Mouse (Mus musculus) neural tube, embryonic 13.5 days (tissue): ENCODE results near the gene Nbea. TPM values are rescaled to one million over a fixed set of nuclear protein-coding genes. Genes with fewer than 3 reads are reported as not detected.

Source experiments
- ATAC-seq: fragments of 200-750 bp; cut with Nextera tagmentation; 2 replicates; pipeline ENCODE4 v1.8.0; 2017; ENCODE audit warnings: low read depth, mild to moderate bottlenecking, moderate TSS enrichment, moderate library complexity
- H3K27ac ChIP-seq: fragments of 300-500 bp; sonication (generic); replicated peaks from 2 replicates; pipeline ENCODE4 v1.5.1; 2015; ENCODE audit warnings: moderate library complexity, mild to moderate bottlenecking, inconsistent platforms
- H3K27me3 ChIP-seq: fragments of 300-500 bp; sonication (generic); 2 replicates; pipeline ENCODE4 v1.6.1; 2015; ENCODE audit warnings: mild to moderate bottlenecking, inconsistent platforms
- H3K36me3 ChIP-seq: fragments of 300-500 bp; sonication (generic); 2 replicates; pipeline ENCODE4 v1.6.1; 2015; ENCODE audit warnings: mild to moderate bottlenecking, inconsistent platforms
- H3K4me1 ChIP-seq: fragments of 300-500 bp; sonication (generic); replicated peaks from 2 replicates; pipeline ENCODE4 v1.6.1; 2015; ENCODE audit warnings: inconsistent platforms
- H3K4me2 ChIP-seq: fragments of 300-500 bp; sonication (generic); 2 replicates; pipeline ENCODE4 v1.6.1; 2015; ENCODE audit warnings: inconsistent platforms, mild to moderate bottlenecking, moderate library complexity
- H3K4me3 ChIP-seq: fragments of 300-500 bp; sonication (generic); 2 replicates; pipeline ENCODE4 v1.5.1; 2015; ENCODE audit warnings: mild to moderate bottlenecking, inconsistent platforms
- H3K9ac ChIP-seq: fragments of 300-500 bp; sonication (generic); 2 replicates; pipeline ENCODE4 v1.6.1; 2015; ENCODE audit warnings: moderate library complexity, mild to moderate bottlenecking, inconsistent platforms
- H3K9me3 ChIP-seq: fragments of 300-500 bp; sonication (generic); 2 replicates; pipeline ENCODE4 v1.6.1; 2016; ENCODE audit warnings: inconsistent platforms
- WGBS: fragments of 180-500 bp; shearing (Covaris S2); methylation state at CpG from one replicate; pipeline ENCODE4 v1.1.7; 2015; 5-methylcytosine and 5-hydroxymethylcytosine counted together
- polyA plus RNA-seq: library from polyadenylated mRNA; unstranded; fragments of >200 nt; fragmentation: Nextera tagmentation; extraction: Ambion mirVana; gene quantifications from 2 replicates; pipeline ENCODE4 v1.2.1, GENCODE M21; 2015

Gene Nbea
- polyA plus RNA-seq, 1 experiment from 2014 or later: 51.3 TPM

DNA sequence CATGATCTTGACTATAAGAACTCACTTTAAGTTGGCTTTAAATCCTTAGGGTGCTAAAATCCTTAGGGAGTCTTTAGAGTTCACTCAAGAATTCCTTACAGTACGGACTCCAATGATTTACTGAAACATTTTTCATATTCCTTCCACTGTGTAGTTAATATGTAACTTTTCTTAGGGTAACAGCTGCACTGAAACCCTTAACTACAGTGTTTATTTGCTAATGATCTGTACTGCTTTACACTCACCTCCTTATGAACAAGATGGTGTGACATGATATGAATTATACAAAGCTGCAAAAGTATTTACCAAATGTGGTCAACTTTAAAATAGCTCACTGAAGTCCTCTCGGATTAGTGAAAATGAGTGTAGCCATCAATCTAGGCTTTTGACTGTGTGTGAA lies 365.4 kb downstream of the Nbea start:
- Histone ChIP-seq H3K9me3 (no peaks in the 10 kb centered on the region), H3K4me1 (peaks cover 5% of the 10 kb centered on the region; the same call in 1 of the 2 replicates), H3K27ac (no peak overlapping the region), H3K27me3 (no peaks in the 10 kb centered on the region), H3K9ac (no peak overlapping the region), H3K4me3 (no peak overlapping the region), H3K4me2 (no peak overlapping the region), H3K36me3 (peaks cover 15% of the 10 kb centered on the region; the same call in 1 of the 2 replicates)
- WGBS: 82% methylated on average over 2 of the region's 2 CpGs
- ATAC-seq: no peak

DNA sequence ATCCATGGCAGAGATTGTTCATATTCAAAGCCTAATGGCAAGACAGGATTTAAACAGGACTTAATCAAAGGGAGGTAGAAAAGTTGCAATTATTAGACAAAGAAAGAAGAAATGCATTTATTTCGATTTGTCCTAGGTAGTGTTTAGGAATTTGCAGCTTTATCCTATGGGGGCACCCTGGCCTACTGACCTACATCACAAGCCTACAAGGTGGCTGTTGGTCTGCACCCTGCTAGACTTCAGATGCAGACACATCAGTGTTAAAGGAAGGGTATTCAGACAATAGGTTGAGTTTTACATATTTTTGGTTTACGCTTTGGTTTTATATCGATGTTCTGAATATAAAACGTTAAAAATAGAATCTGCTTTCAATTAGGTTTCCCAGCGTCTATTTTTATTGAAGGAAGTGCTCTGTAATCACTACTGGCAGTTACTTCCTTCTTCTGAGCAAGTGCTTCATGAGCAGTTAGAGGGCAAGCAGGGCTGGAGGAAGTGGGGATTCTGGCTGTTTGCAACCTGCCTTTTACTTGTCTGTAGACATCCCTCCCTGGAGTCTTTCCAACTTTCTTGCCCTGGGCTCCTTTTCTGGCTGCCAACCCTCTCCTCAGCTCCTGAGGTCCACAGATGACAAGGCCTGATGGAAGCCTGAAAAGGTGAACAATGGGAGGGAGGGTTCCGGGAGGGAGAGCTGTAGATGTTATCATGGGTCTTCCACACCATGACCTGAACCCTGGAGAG lies 366.7 kb downstream of the Nbea start:
- Histone ChIP-seq H3K4me3 (no peak overlapping the region), H3K4me1 (peaks cover 8% of the 10 kb centered on the region; the same call in 1 of the 2 replicates), H3K36me3 (peaks cover 15% of the 10 kb centered on the region; the same call in 1 of the 2 replicates), H3K4me2 (no peak overlapping the region), H3K27ac (no peak overlapping the region), H3K27me3 (no peaks in the 10 kb centered on the region), H3K9ac (no peak overlapping the region), H3K9me3 (no peaks in the 10 kb centered on the region)
- no peak for ATAC-seq
- WGBS: 90% methylated on average over 6 of the region's 6 CpGs

DNA sequence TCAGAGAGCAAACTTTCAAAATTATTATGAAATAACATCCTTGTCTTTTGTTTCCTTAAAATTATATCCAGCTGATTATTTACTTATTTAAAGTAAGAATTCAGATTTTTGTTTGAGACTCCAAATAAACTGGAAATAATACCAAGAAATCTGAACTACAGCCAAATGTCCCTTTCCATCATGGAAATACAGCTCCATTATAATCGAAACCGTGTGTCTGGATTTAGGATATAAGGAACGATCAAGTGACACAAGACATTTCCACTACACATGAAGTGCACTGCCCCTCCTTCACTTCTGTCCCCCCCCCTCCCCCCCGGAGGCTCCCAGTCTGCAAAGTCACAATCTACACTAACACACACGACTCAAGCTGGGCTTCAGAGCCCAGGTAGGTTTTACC lies 367.4 kb downstream of the Nbea start:
- Histone ChIP-seq H3K9me3 (no peaks in the 10 kb centered on the region), H3K4me3 (no peak overlapping the region), H3K9ac (no peak overlapping the region), H3K4me2 (no peak overlapping the region), H3K36me3 (peaks cover 15% of the 10 kb centered on the region; the same call in 1 of the 2 replicates), H3K27ac (no peak overlapping the region), H3K27me3 (no peaks in the 10 kb centered on the region), H3K4me1 (peaks cover 8% of the 10 kb centered on the region; the same call in 1 of the 2 replicates)
- 78% methylated on average over 5 of the region's 5 CpGs for WGBS
- ATAC-seq: no peak

DNA sequence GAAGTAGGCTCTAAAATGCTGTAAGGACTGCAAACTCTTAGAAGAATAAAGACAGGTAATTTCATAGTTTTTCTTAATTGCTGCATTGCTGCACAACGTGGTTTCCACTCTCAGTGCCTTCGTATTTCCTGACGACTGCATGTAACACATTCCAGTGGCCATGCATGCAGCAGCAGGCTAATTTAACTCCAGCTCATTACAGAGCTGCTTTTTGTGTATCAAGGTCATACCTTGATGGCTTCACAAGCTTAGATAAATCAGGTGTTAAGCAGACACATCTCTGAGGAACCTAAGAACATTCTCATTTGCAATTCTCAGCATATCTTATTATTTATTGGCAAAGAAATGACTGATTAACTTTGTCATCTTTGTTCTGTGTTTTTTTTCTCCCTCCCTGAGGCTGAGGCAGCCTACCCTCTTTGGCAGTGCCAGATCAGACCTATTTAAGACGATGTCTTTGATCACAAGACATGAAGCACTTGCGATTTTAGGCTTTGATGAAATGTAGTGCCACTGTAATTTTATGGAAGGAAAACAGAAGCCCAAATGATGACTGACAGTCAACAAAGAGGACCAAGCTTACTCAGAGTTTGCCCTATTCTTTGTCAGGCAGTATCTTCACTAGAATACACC lies 368.4 kb downstream of the Nbea start:
- H3K9ac ChIP-seq: no peak overlapping the region
- H3K36me3 ChIP-seq: peaks cover 9% of the 10 kb centered on the region; the same call in 1 of the 2 replicates
- no peak for ATAC-seq
- no peak overlapping the region for H3K4me3 ChIP-seq
- H3K27me3 ChIP-seq: no peaks in the 10 kb centered on the region
- 0 out of 2 replicates have a peak overlapping the region, but pooled peaks have one; percentile 49 for H3K27ac ChIP-seq
- 63% methylated on average over 5 of the region's 5 CpGs for WGBS
- H3K4me1 ChIP-seq: peaks cover 8% of the 10 kb centered on the region; the same call in 1 of the 2 replicates
- H3K9me3 ChIP-seq: no peaks in the 10 kb centered on the region
- no peak overlapping the region for H3K4me2 ChIP-seq

DNA sequence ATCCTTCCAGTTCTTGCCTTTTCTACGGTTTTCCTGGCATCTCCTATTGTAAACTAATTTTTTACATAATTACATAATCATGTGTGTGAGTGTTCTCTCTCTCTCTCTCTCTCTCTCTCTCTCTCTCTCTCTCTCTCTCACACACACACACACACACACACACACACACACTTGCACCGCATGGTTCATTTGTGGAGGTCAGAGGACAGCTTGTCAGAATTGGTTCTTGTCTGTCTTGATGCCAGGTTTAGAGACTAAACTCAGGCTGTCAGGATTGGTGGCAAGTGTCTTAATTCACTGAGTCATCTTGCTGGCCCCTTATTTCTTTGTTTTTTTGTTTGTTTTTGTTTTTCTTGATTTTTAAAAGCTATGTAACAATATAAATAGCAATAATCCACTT lies 388.7 kb downstream of the Nbea start:
- no peak for ATAC-seq
- 80% methylated on average over 2 of the region's 2 CpGs for WGBS
- Histone ChIP-seq H3K36me3 (peaks cover 6% of the 10 kb centered on the region; the same call in 1 of the 2 replicates), H3K4me1 (peaks cover 4% of the 10 kb centered on the region), H3K9me3 (no peaks in the 10 kb centered on the region), H3K27ac (no peak overlapping the region), H3K4me3 (no peak overlapping the region), H3K27me3 (no peaks in the 10 kb centered on the region), H3K4me2 (no peak overlapping the region), H3K9ac (no peak overlapping the region)

DNA sequence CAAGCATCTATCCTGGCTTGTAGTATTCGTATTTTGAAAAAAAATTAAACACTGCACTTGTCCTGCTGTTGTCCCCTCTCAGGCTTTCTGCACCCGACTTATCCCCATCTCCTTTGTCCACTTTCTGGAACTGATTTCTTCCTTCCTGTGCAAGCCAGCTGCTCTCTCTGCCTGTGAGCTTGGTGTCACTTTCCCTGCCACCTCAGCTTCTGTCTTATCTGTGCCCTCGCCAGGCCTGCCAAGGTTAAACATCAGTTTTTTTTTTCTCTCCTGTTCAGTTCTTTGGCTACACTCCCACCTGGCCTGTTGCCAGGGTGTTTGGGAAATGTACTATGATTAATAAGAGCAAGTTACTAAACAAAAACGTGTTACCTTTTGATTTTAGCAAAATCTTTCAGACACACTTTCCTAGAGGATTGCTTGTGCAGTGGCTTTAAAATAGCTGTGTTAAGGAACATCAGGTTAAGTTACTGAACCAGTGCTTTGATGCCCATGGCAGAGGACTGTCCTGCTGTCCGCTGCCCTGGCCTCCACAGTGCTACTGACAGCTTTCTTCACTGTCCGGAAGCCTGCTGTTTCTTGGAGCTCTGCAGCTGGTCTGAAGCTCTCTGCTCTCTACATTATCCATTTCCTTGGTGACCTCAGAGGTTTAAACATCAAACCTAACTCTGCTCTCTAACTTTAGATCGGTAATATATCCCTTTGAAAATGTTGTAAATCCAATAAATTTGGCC lies 389.5 kb downstream of the Nbea start:
- H3K4me1 ChIP-seq: peaks cover 11% of the 10 kb centered on the region
- ATAC-seq: no peak
- peaks cover 6% of the 10 kb centered on the region; the same call in 1 of the 2 replicates for H3K36me3 ChIP-seq
- H3K9me3 ChIP-seq: no peaks in the 10 kb centered on the region
- peak overlapping the region; percentile 25 for H3K27ac ChIP-seq
- 66% methylated on average over 7 of the region's 7 CpGs for WGBS
- H3K27me3 ChIP-seq: no peaks in the 10 kb centered on the region
- no peak overlapping the region for H3K4me2 ChIP-seq
- H3K4me3 ChIP-seq: no peak overlapping the region
- no peak overlapping the region for H3K9ac ChIP-seq

DNA sequence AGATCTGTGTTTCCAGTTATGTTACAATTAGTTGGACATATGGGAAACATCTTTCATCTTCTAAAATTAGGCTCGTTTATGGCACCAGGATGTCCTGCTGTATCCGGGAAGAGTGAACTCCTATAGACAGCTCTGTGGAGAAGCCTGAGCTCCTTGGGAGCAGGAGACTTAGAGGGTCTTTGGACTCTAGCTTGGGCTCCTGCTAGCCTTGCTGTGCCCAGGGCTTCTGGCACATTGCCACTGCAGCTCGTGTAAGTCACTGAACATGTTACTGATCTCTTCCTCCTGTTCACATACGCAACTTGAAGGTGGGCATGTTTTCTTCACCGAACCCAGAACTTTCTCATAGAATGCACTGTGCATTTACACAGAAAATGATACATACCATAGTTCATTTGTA lies 391.2 kb downstream of the Nbea start:
- H3K36me3 ChIP-seq: peaks cover 6% of the 10 kb centered on the region; the same call in 1 of the 2 replicates
- no peak for ATAC-seq
- WGBS: 70% methylated on average over 5 of the region's 5 CpGs

DNA sequence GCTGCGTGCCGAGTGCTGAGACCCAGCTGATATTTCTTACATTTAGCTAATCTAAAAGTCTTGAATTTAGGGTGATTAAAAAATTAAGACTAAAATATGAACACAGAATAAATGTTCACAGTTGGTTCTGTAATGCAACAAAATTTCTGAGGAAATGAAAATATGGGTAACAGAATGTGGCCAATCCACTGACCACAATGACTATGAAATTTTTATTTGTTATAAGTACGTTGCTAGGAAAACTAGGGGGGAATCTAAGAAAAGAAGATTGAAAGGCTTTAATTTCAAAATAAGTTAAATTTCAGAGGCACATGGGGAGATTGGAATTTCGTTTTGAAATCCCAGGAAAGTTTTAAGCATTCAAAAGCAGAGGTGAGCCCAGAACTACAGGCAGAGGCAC lies 392.9 kb downstream of the Nbea start:
- Histone ChIP-seq H3K36me3 (no peaks in the 10 kb centered on the region), H3K27me3 (peaks cover 13% of the 10 kb centered on the region), H3K27ac (no peak overlapping the region), H3K4me1 (peaks cover 29% of the 10 kb centered on the region), H3K9me3 (no peaks in the 10 kb centered on the region), H3K4me3 (no peak overlapping the region), H3K9ac (no peak overlapping the region), H3K4me2 (no peak overlapping the region)
- WGBS: 80% methylated on average over 4 of the region's 4 CpGs
- no peak for ATAC-seq

More for the DNA sequence above, 391.2 kb downstream of the Nbea start:
- H3K4me1 ChIP-seq: peaks cover 25% of the 10 kb centered on the region
- H3K9me3 ChIP-seq: no peaks in the 10 kb centered on the region
- no peak overlapping the region for H3K9ac ChIP-seq
- H3K27me3 ChIP-seq: no peaks in the 10 kb centered on the region
- H3K4me3 ChIP-seq: no peak overlapping the region
- H3K27ac ChIP-seq: no peak overlapping the region
- H3K4me2 ChIP-seq: no peak overlapping the region

DNA sequence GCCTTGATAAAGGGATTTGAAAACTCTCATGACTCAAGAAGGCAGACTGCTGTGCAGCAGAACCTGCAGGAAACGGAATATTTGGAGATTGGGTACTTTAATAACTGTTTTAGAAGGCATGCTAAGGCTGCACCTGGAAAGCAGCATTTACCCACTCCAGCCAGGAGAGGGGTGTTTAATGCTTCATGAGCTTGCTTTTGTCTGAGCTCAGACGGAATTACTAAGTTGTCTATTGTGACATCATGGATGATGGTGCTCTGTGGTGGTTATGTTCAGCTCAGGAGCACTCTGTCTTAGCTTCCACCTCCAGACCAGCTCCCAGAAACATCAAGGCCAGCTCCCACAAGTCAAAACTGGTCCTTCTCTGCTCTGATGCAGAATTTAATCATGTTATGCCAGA lies 393.6 kb downstream of the Nbea start:
- no peak for ATAC-seq
- H3K9ac ChIP-seq: no peak overlapping the region
- H3K4me2 ChIP-seq: no peak overlapping the region
- H3K27ac ChIP-seq: peak overlapping the region; percentile 77
- peaks cover 29% of the 10 kb centered on the region for H3K4me1 ChIP-seq
- 36% methylated on average over 2 of the region's 2 CpGs for WGBS
- no peak overlapping the region for H3K4me3 ChIP-seq
- peaks cover 14% of the 10 kb centered on the region for H3K27me3 ChIP-seq
- H3K36me3 ChIP-seq: no peaks in the 10 kb centered on the region
- H3K9me3 ChIP-seq: no peaks in the 10 kb centered on the region

DNA sequence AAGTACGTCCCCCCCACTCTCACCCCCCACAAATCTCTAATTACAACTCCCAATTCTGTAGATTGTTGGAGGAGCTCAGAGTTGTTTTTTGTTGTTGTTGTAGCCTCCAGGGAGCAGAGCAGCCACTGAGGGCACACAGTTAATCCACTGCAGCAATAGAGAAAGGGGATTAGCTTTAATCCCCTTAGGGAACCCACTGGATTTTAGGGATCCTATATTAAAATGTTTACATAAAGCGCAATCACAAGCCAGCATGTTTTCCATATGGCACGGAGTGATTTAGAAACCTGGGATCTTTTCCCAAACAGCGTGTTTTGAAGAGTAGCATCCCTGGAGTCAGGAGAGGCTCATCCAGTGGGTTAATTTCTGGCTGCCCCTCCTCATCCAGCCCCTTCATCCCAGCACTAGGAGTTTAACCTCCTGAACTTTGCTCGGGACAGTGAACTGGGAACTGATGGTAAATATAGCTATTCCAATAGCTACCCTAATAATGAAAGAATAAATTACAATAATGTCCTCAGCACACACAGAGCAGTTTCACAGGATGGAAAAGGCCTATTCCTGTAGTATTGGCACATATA lies 394.8 kb downstream of the Nbea start:
- WGBS: 17% methylated on average over 5 of the region's 5 CpGs
- no peaks in the 10 kb centered on the region for H3K36me3 ChIP-seq
- ATAC-seq: no peak
- H3K9me3 ChIP-seq: no peaks in the 10 kb centered on the region
- H3K4me1 ChIP-seq: peaks cover 34% of the 10 kb centered on the region
- H3K9ac ChIP-seq: 0 out of 2 replicates have a peak overlapping the region, but pooled peaks have one; percentile 31
- H3K4me3 ChIP-seq: no peak overlapping the region
- peak overlapping the region; percentile 30 for H3K4me2 ChIP-seq
- H3K27me3 ChIP-seq: peaks cover 21% of the 10 kb centered on the region
- H3K27ac ChIP-seq: peak overlapping the region; percentile 77

DNA sequence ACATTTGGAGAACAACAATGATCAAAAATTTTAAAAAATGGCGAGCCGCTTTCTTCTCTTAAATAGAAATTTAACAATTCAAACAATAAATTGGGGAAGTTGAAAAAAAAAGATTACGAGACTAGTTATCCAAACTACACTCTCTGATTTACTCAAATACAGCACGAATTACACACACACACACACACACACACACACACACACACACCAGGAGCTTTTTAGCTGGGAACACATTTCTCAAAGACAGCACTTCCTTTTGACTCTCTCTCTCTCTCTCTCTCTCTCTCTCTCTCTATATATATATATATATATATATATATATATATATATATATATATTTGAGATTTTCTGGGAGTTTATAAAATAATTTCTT lies 395.3 kb downstream of the Nbea start:
- H3K36me3 ChIP-seq: no peaks in the 10 kb centered on the region
- H3K9ac ChIP-seq: peak overlapping the region; percentile 87
- peaks cover 26% of the 10 kb centered on the region for H3K27me3 ChIP-seq

More for the DNA sequence above, 395.3 kb downstream of the Nbea start:
- peak overlapping the region; percentile 78 for H3K4me2 ChIP-seq
- WGBS: 16% methylated on average over 4 of the region's 4 CpGs
- peak overlapping the region; percentile 99 for H3K27ac ChIP-seq
- no peaks in the 10 kb centered on the region for H3K9me3 ChIP-seq
- peak overlapping the region; percentile 46 for H3K4me3 ChIP-seq
- peaks cover 39% of the 10 kb centered on the region for H3K4me1 ChIP-seq
- no peak for ATAC-seq
